Mouse (Mus musculus) megakaryocyte progenitor cell, adult 5-6 weeks (primary cell): ENCODE measurements around the gene Spib. TPM values are rescaled to one million over a fixed set of nuclear protein-coding genes. Genes with fewer than 3 reads are reported as not detected.

ENCODE experiments used
- ATAC-seq: replicated peaks from 2 replicates; pipeline ENCODE4 v1.8.0; 2016; ENCODE audit warnings: mild to moderate bottlenecking, moderate TSS enrichment, inconsistent platforms; ENCODE audit not compliant: poor library complexity
- total RNA-seq, 2 experiments: library from RNA; stranded (forward) in 1 of 2; stranded (reverse) in 1 of 2; fragments of 157-497, 149-512 nt in 1 of 2; fragments of 200-1000 nt in 1 of 2; gene quantifications; 2 replicates each; pipeline versions ENCODE4 v1.2.3 to v1.2.4; 2015 to 2017

Spib gene
- total RNA-seq, 2 experiments from 2014 or later: 0.04 TPM; not detected in 1

- ATAC-seq: no peak
Observed at GRCm38 (mm10) chr7:44549621-44550408, 17.9 kb upstream of the Spib start.

GRCm38 (mm10) chr7:44548497-44549087, 16.7 kb upstream of the Spib start, which contains the start of gene Pold1:
Pold1 (minus strand) TSS chr7:44548849.
- peak; percentile 83 for ATAC-seq

GRCm38 (mm10) chr7:44547725-44548124, 15.9 kb upstream of the Spib start:
- ATAC-seq: no peak

DNA sequence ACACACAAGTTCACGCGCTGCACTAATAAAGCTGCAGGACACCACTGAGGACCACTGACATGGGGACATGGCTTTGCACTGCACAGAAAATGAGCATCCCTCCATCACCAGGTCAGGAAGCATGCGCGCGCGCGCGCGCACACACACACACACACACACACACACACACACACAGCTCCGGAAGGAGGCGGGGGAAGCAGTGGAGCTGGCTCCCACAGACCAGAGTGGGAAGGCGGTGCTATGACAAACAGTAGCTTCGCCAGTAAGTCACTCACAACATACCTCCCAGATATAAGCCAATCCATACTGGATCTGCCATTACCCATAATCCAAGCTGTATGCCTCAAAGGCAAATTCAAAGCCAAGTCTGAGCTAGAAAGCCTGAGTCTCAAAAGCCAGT, 15.2 kb upstream of the Spib start:
- ATAC-seq: 0 out of 2 replicates have a peak, but pooled peaks have one; percentile 8

GRCm38 (mm10) chr7:44546274-44546673, 14.4 kb upstream of the Spib start:
- no peak for ATAC-seq

DNA sequence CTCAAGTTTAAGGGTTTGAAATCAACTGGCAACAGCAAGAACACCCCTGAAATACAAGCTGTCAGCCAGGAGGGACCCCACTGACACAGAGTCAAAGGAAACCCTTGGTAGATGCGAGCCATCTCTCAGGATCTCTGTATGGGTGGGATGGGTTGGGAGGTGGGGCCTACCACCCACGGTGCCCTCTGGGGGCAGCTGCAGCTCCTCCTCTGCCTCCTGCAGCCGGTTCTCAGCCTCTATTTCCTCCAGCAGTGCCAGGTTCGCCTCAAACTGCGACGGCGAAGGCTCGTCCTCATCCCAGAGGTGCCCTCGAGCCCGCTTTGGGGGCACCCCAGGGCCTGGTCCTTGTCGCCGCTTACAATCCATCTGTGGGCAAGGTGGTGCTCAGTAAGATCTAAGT, 11.2 kb upstream of the Spib start:
- no peak for ATAC-seq

- no peak for ATAC-seq
Observed at GRCm38 (mm10) chr7:44542555-44542954, 10.7 kb upstream of the Spib start.

DNA sequence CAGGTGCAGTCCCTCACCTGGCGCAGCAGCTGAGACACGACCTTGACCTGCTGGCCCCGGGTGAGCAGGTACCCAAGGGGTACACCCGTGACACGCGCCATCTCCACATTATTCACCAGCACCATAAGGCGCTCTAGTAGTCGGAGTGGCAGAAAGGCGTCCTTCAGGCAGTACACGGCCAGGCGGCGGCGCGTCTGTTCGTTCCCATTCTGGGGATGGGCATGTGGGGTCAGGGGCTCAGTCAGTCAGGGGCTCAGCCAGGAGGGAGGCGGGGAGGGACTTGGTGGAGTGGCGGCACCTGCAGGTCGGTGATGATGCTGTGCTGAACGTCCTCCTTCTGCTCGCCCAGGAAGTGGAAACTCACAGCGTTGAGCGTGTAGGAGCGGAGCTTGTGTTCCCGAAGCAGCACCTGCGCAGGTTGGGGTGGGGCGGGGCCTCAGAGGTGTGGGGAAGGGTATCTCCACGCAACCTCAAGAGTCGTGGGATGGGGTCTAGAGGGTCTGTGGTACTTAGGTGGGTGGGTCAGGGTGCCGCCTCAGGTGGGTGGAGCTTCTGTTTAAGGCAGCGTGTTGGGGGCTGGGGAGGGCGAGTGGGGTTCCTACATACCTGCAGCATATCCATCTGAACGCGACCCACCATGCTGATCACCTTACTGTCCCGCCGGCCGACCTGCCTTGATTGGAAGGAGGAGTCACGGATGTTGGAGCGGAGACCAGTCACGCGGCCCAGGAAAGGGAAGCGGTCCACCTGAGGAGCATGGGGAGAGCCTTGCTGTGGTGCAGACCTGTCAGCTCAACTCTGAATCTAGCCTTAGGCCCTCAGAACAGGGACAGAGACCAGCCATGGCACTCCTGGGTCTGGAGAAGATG, 7.1 kb upstream of the Spib start:
- ATAC-seq: no peak

- no peak for ATAC-seq
Observed at GRCm38 (mm10) chr7:44537496-44537895, 5.6 kb upstream of the Spib start.

GRCm38 (mm10) chr7:44537009-44537408, 5.1 kb upstream of the Spib start:
- no peak for ATAC-seq

DNA sequence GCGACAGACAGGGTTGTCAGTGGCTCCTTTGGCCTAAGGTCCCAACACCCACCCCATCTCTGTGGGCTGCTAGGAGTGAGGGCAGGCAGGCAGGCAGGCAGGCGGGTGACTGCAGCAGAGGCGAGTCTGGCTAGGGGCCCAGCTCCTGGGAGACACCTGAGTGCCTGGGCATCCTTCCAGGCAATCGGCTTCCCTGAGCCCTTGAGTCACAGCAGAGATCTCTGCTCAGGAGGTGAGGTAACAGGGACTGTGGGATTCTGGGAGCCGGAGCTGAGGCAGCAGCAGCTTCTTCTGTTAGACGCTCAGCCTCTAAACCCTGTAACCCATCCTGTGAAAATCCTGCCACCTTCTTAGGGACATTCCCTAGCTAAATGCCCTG, 4.7 kb upstream of the Spib start:
- ATAC-seq: no peak

DNA sequence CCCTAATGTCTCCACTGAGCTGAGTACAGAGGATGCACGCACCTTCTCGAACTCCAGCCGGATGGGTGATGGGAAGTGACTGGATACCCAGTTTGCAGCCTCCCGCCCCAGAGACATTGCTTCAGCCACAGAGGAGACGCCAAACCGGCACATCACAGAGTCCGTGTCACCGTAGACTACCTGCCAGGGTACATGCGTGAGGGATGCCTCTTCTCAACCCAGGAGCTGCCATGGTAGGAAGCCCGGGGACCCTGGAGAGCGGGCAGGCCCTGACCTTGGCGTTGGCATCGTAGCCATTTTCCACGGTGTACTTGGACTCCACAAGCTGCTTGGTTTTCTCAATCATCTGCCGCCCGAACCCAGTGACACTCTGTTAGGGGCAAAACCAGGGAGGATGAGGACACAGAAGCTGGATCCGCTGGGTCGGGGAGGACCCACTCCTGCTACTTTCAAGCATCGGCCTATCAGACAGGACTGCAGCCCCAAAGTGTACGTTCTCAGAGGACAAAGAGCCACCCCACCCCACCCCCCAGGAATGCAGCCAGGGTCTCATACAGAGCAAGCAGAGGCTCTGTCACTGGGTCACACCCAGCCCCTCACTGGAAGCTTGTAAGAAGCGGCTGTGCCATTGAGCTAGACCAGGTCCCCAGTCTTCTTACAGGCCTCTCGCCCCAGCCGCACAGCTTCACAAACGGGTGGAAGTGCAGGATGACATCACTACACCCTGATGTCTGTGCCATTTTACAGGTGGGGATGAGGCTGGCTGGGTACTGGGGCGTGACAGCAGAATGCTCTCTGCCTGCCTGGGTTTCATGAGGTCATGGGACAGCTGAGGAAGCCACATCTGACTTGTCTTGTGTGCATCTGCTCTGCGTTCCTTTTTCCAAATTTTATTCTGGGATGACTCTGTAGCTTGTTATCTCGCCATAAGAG, 4.1 kb upstream of the Spib start:
- no peak for ATAC-seq

- no peak; the same call in 1 of the 2 replicates for ATAC-seq
Observed at GRCm38 (mm10) chr7:44534656-44535441, 3.0 kb upstream of the Spib start.

DNA sequence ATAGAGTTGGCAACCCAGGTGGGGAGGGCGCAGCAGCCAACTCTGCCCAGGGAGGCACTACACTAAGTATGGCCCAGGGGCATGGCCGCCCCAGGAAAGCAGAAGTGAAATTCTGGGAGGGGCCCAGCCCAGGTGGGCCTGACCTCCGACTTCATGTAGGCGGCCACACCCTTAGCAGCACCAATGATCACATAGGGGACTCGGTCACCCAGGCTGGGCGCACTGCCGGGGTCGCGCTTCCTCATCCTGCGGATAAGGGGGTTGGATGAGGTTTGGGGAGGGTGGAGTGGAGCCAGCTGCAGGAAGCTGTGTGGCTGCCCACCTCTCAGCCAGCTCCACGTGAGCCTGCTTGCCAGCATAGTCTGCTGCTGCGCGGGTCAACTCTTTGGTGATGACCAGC, 2.4 kb upstream of the Spib start:
- ATAC-seq: peak; percentile 63

GRCm38 (mm10) chr7:44533746-44534045, 1.8 kb upstream of the Spib start:
- no peak for ATAC-seq

- ATAC-seq: no peak
Observed at GRCm38 (mm10) chr7:44532918-44533745, 1.3 kb upstream of the Spib start.

DNA sequence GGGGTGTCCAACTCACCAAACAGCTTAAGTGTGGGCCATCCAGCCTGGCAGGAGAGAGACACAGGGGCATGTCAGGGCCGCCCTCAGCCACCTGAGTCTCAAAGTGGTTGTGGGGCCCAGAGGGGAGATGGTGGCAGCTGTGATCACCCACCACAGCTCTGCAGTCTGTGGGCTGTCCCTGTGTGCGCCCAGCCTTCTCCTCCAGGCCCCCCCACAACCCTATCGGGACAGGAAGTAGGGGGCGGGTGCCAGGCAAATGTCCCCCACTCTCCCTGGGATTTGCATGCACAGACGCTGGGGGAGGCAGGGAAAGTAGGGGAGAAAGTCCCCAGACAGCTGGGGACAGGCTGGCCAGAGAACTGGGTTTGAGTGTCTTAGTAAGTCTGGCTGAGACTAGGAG, 664 bp downstream of the Spib start:
- no peak for ATAC-seq

- no peak for ATAC-seq
Observed at GRCm38 (mm10) chr7:44530507-44530906, 1.4 kb downstream of the Spib start.

- ATAC-seq: no peak
Observed at GRCm38 (mm10) chr7:44529518-44529917, 2.4 kb downstream of the Spib start.
